Mouse (Mus musculus) liver, embryonic 15.5 days (tissue): ENCODE data around the gene Serinc2. TPM values are rescaled to one million over a fixed set of nuclear protein-coding genes. Genes with fewer than 3 reads are reported as not detected.

Experiments
- ATAC-seq: fragments of 200-750 bp; cut with Nextera tagmentation; 2 replicates; pipeline ENCODE4 v1.8.0; 2017; ENCODE audit warnings: moderate number of reproducible peaks, mild to moderate bottlenecking, moderate library complexity; ENCODE audit not compliant: insufficient read depth
- H3K27ac ChIP-seq: fragments of 300-500 bp; sonication (generic); replicated peaks from 2 replicates; pipeline ENCODE4 v1.5.1; 2015; ENCODE audit warnings: mild to moderate bottlenecking, inconsistent platforms
- H3K27me3 ChIP-seq: fragments of 300-500 bp; sonication (generic); 2 replicates; pipeline ENCODE4 v1.6.1; 2015; ENCODE audit warnings: mild to moderate bottlenecking, inconsistent platforms
- H3K36me3 ChIP-seq: fragments of 300-500 bp; sonication (generic); replicated peaks from 2 replicates; pipeline ENCODE4 v1.6.1; 2015; ENCODE audit warnings: moderate library complexity, mild to moderate bottlenecking, inconsistent platforms
- H3K4me1 ChIP-seq: fragments of 300-500 bp; sonication (generic); replicated peaks from 2 replicates; pipeline ENCODE4 v1.6.1; 2015; ENCODE audit warnings: inconsistent platforms
- H3K4me2 ChIP-seq: fragments of 300-500 bp; sonication (generic); 2 replicates; pipeline ENCODE4 v1.6.1; 2015; ENCODE audit warnings: moderate library complexity, mild to moderate bottlenecking, inconsistent platforms
- H3K4me3 ChIP-seq: fragments of 300-500 bp; sonication (generic); replicated peaks from 2 replicates; pipeline ENCODE4 v1.5.1; 2015; ENCODE audit warnings: mild to moderate bottlenecking, inconsistent platforms
- H3K9ac ChIP-seq: fragments of 300-500 bp; sonication (generic); 2 replicates; pipeline ENCODE4 v1.6.1; 2015; ENCODE audit warnings: moderate library complexity, mild to moderate bottlenecking, inconsistent platforms
- H3K9me3 ChIP-seq: fragments of 300-500 bp; sonication (generic); replicated peaks from 2 replicates; pipeline ENCODE4 v1.6.1; 2016; ENCODE audit warnings: inconsistent platforms
- WGBS: fragments of 180-500 bp; shearing (Covaris S2); methylation state at CpG from one replicate; pipeline ENCODE4 v1.1.7; 2015; ENCODE audit warnings: mixed read lengths; ENCODE audit not compliant: insufficient replicate concordance; 5-methylcytosine and 5-hydroxymethylcytosine counted together
- polyA plus RNA-seq: library from polyadenylated mRNA; unstranded; fragments of >200 nt; fragmentation: Nextera tagmentation; extraction: Ambion mirVana; gene quantifications from 2 replicates; pipeline ENCODE4 v1.2.1, GENCODE M21; 2015

Serinc2 gene
- 1.1 and 1.3 TPM in 2 replicates for polyA plus RNA-seq

GRCm38 (mm10) chr4:130279105-130279504, at the start of gene Serinc2:
Gene Serinc2, minus strand, starts transcription at chr4:130279205.
- Histone ChIP-seq H3K36me3 (no peaks in the 10 kb centered on the region), H3K27me3 (peaks cover 92% of the 10 kb centered on the region), H3K4me2 (no peak within 1 kb of the TSS), H3K9me3 (no peaks in the 10 kb centered on the region), H3K27ac (no peak within 1 kb of the TSS), H3K9ac (no peak within 1 kb of the TSS), H3K4me1 (peaks cover 12% of the 10 kb centered on the region), H3K4me3 (no peak within 1 kb of the TSS)
- no peak for ATAC-seq
- WGBS, result 41% methylated on average over 2 of the region's 2 CpGs

- ATAC-seq, result no peak
- WGBS, result 81% methylated on average over 9 of the region's 9 CpGs
- Histone ChIP-seq H3K4me3 (no peak overlapping the region), H3K36me3 (peaks cover 65% of the 10 kb centered on the region), H3K9ac (no peak overlapping the region), H3K4me1 (0 out of 2 replicates have a peak, but pooled peaks cover 3% of the 10 kb centered on the region), H3K4me2 (no peak overlapping the region), H3K27ac (no peak overlapping the region), H3K9me3 (no peaks in the 10 kb centered on the region), H3K27me3 (no peaks in the 10 kb centered on the region)
Observed at GRCm38 (mm10) chr4:130327366-130327765, 48.4 kb upstream of the Serinc2 start.

- Histone ChIP-seq H3K36me3 (peaks cover 67% of the 10 kb centered on the region), H3K4me2 (no peak overlapping the region), H3K4me3 (no peak overlapping the region), H3K4me1 (peaks cover 13% of the 10 kb centered on the region), H3K27ac (no peak overlapping the region), H3K27me3 (no peaks in the 10 kb centered on the region), H3K9me3 (no peaks in the 10 kb centered on the region), H3K9ac (no peak overlapping the region)
- 83% methylated on average over 2 of the region's 2 CpGs for WGBS
- no peak for ATAC-seq
Observed at GRCm38 (mm10) chr4:130325446-130325845, 46.4 kb upstream of the Serinc2 start.

- no peak overlapping the region for H3K4me3 ChIP-seq
- H3K4me2 ChIP-seq, result no peak overlapping the region
- WGBS, result 77% methylated on average over 5 of the region's 5 CpGs
- no peak for ATAC-seq
- H3K9ac ChIP-seq, result no peak overlapping the region
- no peak overlapping the region for H3K27ac ChIP-seq
- no peaks in the 10 kb centered on the region for H3K9me3 ChIP-seq
- no peaks in the 10 kb centered on the region for H3K27me3 ChIP-seq
- peaks cover 69% of the 10 kb centered on the region for H3K36me3 ChIP-seq
- H3K4me1 ChIP-seq, result peaks cover 13% of the 10 kb centered on the region
Observed at GRCm38 (mm10) chr4:130323607-130324006, 44.6 kb upstream of the Serinc2 start.

GRCm38 (mm10) chr4:130323165-130323564, 44.2 kb upstream of the Serinc2 start:
- 37% methylated on average over 1 of the region's 1 CpGs for WGBS

GRCm38 (mm10) chr4:130322567-130322966, 43.6 kb upstream of the Serinc2 start:
- Histone ChIP-seq H3K27me3 (no peaks in the 10 kb centered on the region), H3K4me1 (peaks cover 13% of the 10 kb centered on the region), H3K4me2 (no peak overlapping the region), H3K9ac (no peak overlapping the region), H3K27ac (no peak overlapping the region), H3K9me3 (no peaks in the 10 kb centered on the region), H3K36me3 (peaks cover 68% of the 10 kb centered on the region), H3K4me3 (no peak overlapping the region)
- no peak for ATAC-seq
- 69% methylated on average over 7 of the region's 7 CpGs for WGBS

More at GRCm38 (mm10) chr4:130323165-130323564, 44.2 kb upstream of the Serinc2 start:
- Histone ChIP-seq H3K27ac (no peak overlapping the region), H3K9ac (no peak overlapping the region), H3K9me3 (no peaks in the 10 kb centered on the region), H3K4me1 (peaks cover 13% of the 10 kb centered on the region), H3K4me2 (no peak overlapping the region), H3K27me3 (no peaks in the 10 kb centered on the region), H3K4me3 (no peak overlapping the region), H3K36me3 (peaks cover 69% of the 10 kb centered on the region)
- ATAC-seq, result no peak

- H3K4me3 ChIP-seq, result no peak overlapping the region
- no peak overlapping the region for H3K4me2 ChIP-seq
- H3K36me3 ChIP-seq, result peaks cover 60% of the 10 kb centered on the region
- no peaks in the 10 kb centered on the region for H3K27me3 ChIP-seq
- no peak overlapping the region for H3K27ac ChIP-seq
- no peaks in the 10 kb centered on the region for H3K9me3 ChIP-seq
- peaks cover 13% of the 10 kb centered on the region for H3K4me1 ChIP-seq
- no peak overlapping the region for H3K9ac ChIP-seq
- no peak for ATAC-seq
- WGBS, result 68% methylated on average over 7 of the region's 7 CpGs
Observed at GRCm38 (mm10) chr4:130321640-130322039, 42.6 kb upstream of the Serinc2 start.

- no peak overlapping the region for H3K9ac ChIP-seq
- H3K9me3 ChIP-seq, result no peaks in the 10 kb centered on the region
- H3K27me3 ChIP-seq, result no peaks in the 10 kb centered on the region
- H3K36me3 ChIP-seq, result peaks cover 55% of the 10 kb centered on the region
- no peak overlapping the region for H3K4me3 ChIP-seq
- H3K27ac ChIP-seq, result no peak overlapping the region
- ATAC-seq, result no peak
- H3K4me2 ChIP-seq, result no peak overlapping the region
- H3K4me1 ChIP-seq, result peaks cover 13% of the 10 kb centered on the region
- WGBS, result 82% methylated on average over 7 of the region's 7 CpGs
Observed at GRCm38 (mm10) chr4:130319564-130319963, 40.6 kb upstream of the Serinc2 start.

- H3K4me1 ChIP-seq, result peaks cover 13% of the 10 kb centered on the region
- H3K4me2 ChIP-seq, result no peak overlapping the region
- no peak for ATAC-seq
- no peaks in the 10 kb centered on the region for H3K9me3 ChIP-seq
- 69% methylated on average over 3 of the region's 3 CpGs for WGBS
- no peaks in the 10 kb centered on the region for H3K27me3 ChIP-seq
- no peak overlapping the region for H3K9ac ChIP-seq
- no peak overlapping the region for H3K27ac ChIP-seq
- H3K36me3 ChIP-seq, result peaks cover 44% of the 10 kb centered on the region
- H3K4me3 ChIP-seq, result no peak overlapping the region
Observed at GRCm38 (mm10) chr4:130318122-130318521, 39.1 kb upstream of the Serinc2 start.

- Histone ChIP-seq H3K27ac (no peak overlapping the region), H3K4me2 (no peak overlapping the region), H3K27me3 (peaks cover 5% of the 10 kb centered on the region), H3K9ac (no peak overlapping the region), H3K4me3 (no peak overlapping the region), H3K9me3 (no peaks in the 10 kb centered on the region), H3K36me3 (peaks cover 36% of the 10 kb centered on the region), H3K4me1 (peaks cover 3% of the 10 kb centered on the region)
- ATAC-seq, result no peak
- whole genome bisulfite sequencing, result 67% methylated on average over 10 of the region's 10 CpGs
Observed at GRCm38 (mm10) chr4:130316691-130317090, 37.7 kb upstream of the Serinc2 start.

- Histone ChIP-seq H3K4me2 (no peak overlapping the region), H3K27ac (no peak overlapping the region), H3K4me3 (no peak overlapping the region), H3K27me3 (peaks cover 12% of the 10 kb centered on the region), H3K4me1 (no peaks in the 10 kb centered on the region), H3K9me3 (no peaks in the 10 kb centered on the region), H3K36me3 (peaks cover 32% of the 10 kb centered on the region), H3K9ac (no peak overlapping the region)
- WGBS, result 75% methylated on average over 13 of the region's 13 CpGs
- ATAC-seq, result no peak
Observed at GRCm38 (mm10) chr4:130315771-130316527, 36.9 kb upstream of the Serinc2 start.
